Mouse (Mus musculus): ENCODE measurements around the gene Aldh9a1. TPM values are rescaled to one million over a fixed set of nuclear protein-coding genes. Genes with fewer than 3 reads are reported as not detected.

Aldh9a1 gene
- polyA plus RNA-seq, 1 experiment from 2014 or later, result 63.4 TPM

DNA sequence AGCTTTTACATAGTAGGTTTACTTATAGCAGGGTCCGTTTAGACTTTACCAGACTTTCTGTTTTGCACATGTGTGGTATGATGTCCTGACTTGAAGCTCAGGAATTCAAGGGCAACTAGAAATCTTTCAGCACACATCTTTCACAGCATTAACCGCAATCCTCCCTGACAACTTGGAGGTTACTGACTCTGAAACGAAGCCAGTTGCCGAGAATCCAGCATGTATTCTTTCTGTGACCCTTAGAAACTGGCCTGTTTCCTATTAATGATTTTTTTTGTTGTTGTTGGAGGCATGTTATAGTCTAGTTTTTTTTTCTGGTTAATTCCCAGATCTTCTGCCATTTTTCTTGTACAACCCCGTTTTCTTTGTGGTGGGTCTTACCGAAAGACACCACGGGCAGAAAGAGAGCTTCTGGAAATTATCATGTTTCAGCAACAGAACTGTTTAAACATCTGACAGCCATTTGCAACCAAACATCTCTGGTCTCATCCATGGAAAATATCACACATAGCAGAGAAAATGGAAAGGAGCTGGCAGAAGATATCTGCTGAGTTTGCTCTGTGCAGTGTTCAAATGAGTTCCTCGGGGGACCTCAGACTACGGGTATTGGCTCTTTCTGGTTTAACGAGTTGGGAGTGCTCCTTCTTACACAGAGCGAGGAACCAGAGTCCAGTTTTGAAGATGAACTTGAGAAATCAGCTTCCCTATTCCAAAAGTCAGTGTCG lies 62.4 kb downstream of the Aldh9a1 start:
- no peak overlapping the region; the same call in 1 of the 2 replicates for H3K9ac ChIP-seq (replicated peaks; ENCODE audit: low read length)
- 71% methylated on average over 12 of the region's 12 CpGs for WGBS
- H3K4me2 ChIP-seq (replicated peaks; ENCODE audit: low read depth, low read length), result no peak overlapping the region
- no peak overlapping the region for H3K4me3 ChIP-seq (ENCODE audit: low read length)
- H3K4me1 ChIP-seq (ENCODE audit: insufficient read depth, low read length), result no peaks in the 10 kb centered on the region
- no peak for ATAC-seq (ENCODE audit: low FRiP score, low TSS enrichment)
- peaks cover 10% of the 10 kb centered on the region; the same call in 1 of the 2 replicates for H3K27me3 ChIP-seq (ENCODE audit: insufficient read depth, low read length)
- no peaks in the 10 kb centered on the region for H3K9me3 ChIP-seq (ENCODE audit: low read length)
- no peaks in the 10 kb centered on the region for H3K36me3 ChIP-seq (ENCODE audit: insufficient read depth, low read length)
- no peak overlapping the region for H3K27ac ChIP-seq (ENCODE audit: low read length)

DNA sequence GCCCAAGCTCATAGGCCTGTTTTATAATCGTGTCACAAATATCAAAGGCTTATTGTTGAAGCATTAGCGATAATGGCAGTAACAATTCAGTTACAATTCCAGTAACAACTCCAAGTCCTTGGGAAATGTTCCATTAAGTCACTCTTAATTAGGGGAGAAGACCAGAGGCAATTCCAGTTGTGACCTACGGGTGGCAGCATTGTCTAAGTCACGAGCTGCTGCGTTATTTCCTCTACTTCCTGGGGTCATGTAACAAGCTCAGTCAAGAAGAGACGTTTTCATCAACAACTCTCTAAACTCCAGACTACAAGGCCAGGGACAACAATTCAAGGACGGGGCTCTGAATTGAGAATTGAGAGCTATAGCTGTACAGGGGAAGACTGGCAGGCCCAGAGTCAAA lies 65.1 kb downstream of the Aldh9a1 start:
- Histone ChIP-seq H3K4me3 (ENCODE audit: low read length) (no peak overlapping the region), H3K27me3 (ENCODE audit: insufficient read depth, low read length) (0 out of 2 replicates have a peak, but pooled peaks cover 5% of the 10 kb centered on the region), H3K4me2 (replicated peaks; ENCODE audit: low read depth, low read length) (no peak overlapping the region), H3K9me3 (ENCODE audit: low read length) (no peaks in the 10 kb centered on the region), H3K9ac (replicated peaks; ENCODE audit: low read length) (no peak overlapping the region), H3K27ac (ENCODE audit: low read length) (no peak overlapping the region), H3K36me3 (ENCODE audit: insufficient read depth, low read length) (no peaks in the 10 kb centered on the region), H3K4me1 (ENCODE audit: insufficient read depth, low read length) (no peaks in the 10 kb centered on the region)
- 3% methylated on average over 7 of the region's 7 CpGs for WGBS
- no peak for ATAC-seq (ENCODE audit: low FRiP score, low TSS enrichment)

Small RNA genes within 50 kb of the gene (microRNA-seq; reads per million reads assigned to microRNA genes)
- gene Gm25911, result 1.6 reads per million, percentile 3 among the genes with 10 or more reads in this experiment

Other genes starting within 250 kb of the Aldh9a1 start
- 67.7 and 72.3 TPM in 2 replicates for gene Uck2, start 64.7 kb upstream of the Aldh9a1 start, polyA plus RNA-seq (2015; fragmentation: Nextera tagmentation; extraction: Ambion mirVana)
- 117 and 125 TPM in 2 replicates for gene Tmco1, start 41.6 kb upstream of the Aldh9a1 start, polyA plus RNA-seq (2015; fragmentation: Nextera tagmentation; extraction: Ambion mirVana)
- 58.0 and 58.2 TPM in 2 replicates for gene Mgst3, start 43.9 kb downstream of the Aldh9a1 start, polyA plus RNA-seq (2015; fragmentation: Nextera tagmentation; extraction: Ambion mirVana)
- not detected in 2 replicates for gene Lrrc52, start 116.8 kb downstream of the Aldh9a1 start, polyA plus RNA-seq (2015; fragmentation: Nextera tagmentation; extraction: Ambion mirVana)
- gene Rxrg, start 248.4 kb downstream of the Aldh9a1 start, polyA plus RNA-seq (2015; fragmentation: Nextera tagmentation; extraction: Ambion mirVana), result 1.9 and 2.1 TPM in 2 replicates

Data from kidney, embryonic 16.5 days (tissue).